Mouse (Mus musculus) heart, adult 2 months (tissue): ENCODE data around the gene Hcrt.
"Not testable (repeated sequence)": the region's sequence is repeated elsewhere in the genome, so short reads cannot be mapped to it uniquely, and the experiment has no call there.

Experiments
- CTCF ChIP-seq: fragments of 200-600 bp; IDR thresholded peaks from 2 replicates; pipeline ENCODE4 v1.8.1; 2022; ENCODE audit warnings: antibody characterized with exemption, mild to moderate bottlenecking, moderate library complexity
- EP300 ChIP-seq: fragments of 200-500 bp; IDR thresholded peaks from 2 replicates; pipeline ENCODE4 v1.6.1; 2011; ENCODE audit warnings: low read depth, low read length, control low read depth; ENCODE audit not compliant: insufficient read depth
- POLR2A ChIP-seq: fragments of 200-500 bp; IDR thresholded peaks from 2 replicates; pipeline ENCODE4 v1.6.1; 2011; ENCODE audit warnings: mild to moderate bottlenecking, low read depth, low read length, control low read depth; ENCODE audit not compliant: insufficient read depth

DNA sequence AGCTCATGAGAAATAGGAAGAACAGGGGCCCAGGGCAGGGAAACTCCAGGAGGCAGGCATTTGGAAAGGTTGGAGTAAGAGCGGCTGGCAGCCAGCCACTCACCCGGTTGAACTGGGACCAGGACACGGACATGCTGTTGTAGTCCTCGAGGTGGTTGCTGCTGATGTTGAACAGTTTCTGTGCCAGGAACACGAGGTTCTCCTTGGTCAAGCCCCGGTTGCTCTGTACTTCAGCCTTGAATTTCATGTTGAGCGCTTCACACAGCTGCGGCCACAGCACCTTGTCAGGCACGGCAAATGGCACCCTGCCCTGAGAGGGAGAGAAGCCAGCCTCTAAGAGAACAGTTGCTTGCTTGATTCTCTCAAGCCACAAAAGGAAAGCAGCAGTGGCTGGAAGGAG, 27.9 kb upstream of the Hcrt start:
- TF ChIP-seq POLR2A, CTCF: not testable (repeated sequence)
- peak; percentile 44; the same call in 1 of the 2 replicates for TF ChIP-seq EP300
